Mouse (Mus musculus): Measurements from ENCODE around the gene Klrg2. TPM values are rescaled to one million over a fixed set of nuclear protein-coding genes. Genes with fewer than 3 reads are reported as not detected.

The Klrg2 gene
- 0.12 and 0.35 TPM in 2 replicates for polyA plus RNA-seq (2012; rRNA removed)

GRCm38 (mm10) chr6:38636852-38637618 is at the start of gene Klrg2:
Gene Klrg2 (minus strand): TSS chr6:38637242.

DNA sequence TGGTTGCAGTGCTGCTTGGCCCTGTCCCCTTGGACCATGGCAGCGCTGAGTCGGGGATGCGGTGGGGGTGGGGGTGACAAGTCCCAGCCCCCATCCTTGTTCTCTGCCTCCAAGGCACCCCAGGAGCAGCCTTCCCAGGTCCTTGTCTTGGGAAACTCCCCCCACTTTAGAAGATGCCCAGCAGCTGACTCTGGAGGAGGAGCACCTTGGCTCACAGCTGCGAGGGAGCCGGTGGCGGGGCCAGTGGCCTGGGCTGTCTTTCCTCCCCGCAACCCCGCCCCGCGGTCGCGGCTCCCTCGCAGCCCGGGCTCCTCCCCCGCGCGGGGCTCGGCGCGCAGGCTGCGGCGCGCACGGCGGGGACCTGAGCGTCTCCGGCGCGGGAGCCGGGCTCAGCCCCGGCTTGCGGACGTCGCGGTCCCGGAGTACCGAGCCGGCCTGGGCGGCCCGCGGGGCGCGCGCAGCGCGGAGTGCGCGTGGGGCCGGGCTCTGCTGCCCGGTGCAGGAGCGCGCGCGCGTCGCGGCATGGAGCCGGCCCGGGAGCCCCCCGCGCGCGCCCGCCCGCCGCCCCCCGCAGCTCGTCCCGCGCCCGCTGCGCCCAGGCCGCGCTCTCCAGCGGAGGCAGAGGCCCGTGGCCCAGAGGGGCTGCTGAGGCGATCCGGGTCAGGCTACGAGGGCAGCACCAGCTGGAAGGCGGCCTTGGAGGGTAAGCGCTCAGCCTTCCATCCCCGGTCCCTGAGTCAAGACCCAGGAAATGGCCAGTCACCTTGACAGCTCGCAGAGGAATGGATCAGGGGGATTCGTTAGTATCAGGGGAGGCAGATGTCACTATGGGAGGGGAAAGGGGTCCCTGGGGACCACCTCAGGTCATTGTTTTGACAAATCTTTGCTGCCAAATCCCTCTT is 25.9 kb upstream of the Klrg2 start, which contains the start of gene Clec2l:
Gene Clec2l (plus strand): TSS at position 356 of the 902 bp plus-strand sequence.

Other genes with a start within 250 kb of the Klrg2 start
- 29.1 and 30.3 TPM in 2 replicates for gene Ubn2, start 203.3 kb downstream of the Klrg2 start, polyA plus RNA-seq (2012; rRNA removed)
- 145 and 159 TPM in 2 replicates for gene Fmc1, start 103.7 kb downstream of the Klrg2 start, polyA plus RNA-seq (2012; rRNA removed)
- 149 and 177 TPM in 2 replicates for gene Luc7l2, start 85.9 kb downstream of the Klrg2 start, polyA plus RNA-seq (2012; rRNA removed)
- gene Clec2l, start 25.8 kb upstream of the Klrg2 start, polyA plus RNA-seq (2012; rRNA removed): 29.3 and 31.0 TPM in 2 replicates
- gene Tbxas1, start 238.2 kb upstream of the Klrg2 start, polyA plus RNA-seq (2012; rRNA removed): 1.2 TPM in 2 replicates
- 27.8 and 28.2 TPM in 2 replicates for gene Hipk2, start 238.9 kb upstream of the Klrg2 start, polyA plus RNA-seq (2012; rRNA removed)

Measured in central nervous system, embryonic 14 days (tissue).